Mouse (Mus musculus): ENCODE data around the gene Awat2. TPM values are rescaled to one million over a fixed set of nuclear protein-coding genes. Genes with fewer than 3 reads are reported as not detected.
"Not testable (repeated sequence)": the region's sequence is repeated elsewhere in the genome, so short reads cannot be mapped to it uniquely, and the experiment has no call there.

Awat2 gene
- total RNA-seq (2014; rRNA removed) (0.46 TPM in 1 of 2 replicates, not detected in the other), polyA plus RNA-seq (2015; fragmentation: Nextera tagmentation; extraction: Ambion mirVana) (0.06 and 0.16 TPM in 2 replicates)

- H3K4me1 ChIP-seq (ENCODE audit: insufficient read depth); ATAC-seq; H3K9me3 ChIP-seq (ENCODE audit: low read length); H3K9ac ChIP-seq; H3K27me3 ChIP-seq (ENCODE audit: insufficient read depth, low read length); H3K27ac ChIP-seq (ENCODE audit: low read depth, low read length); H3K4me3 ChIP-seq (ENCODE audit: low read depth, low read length); H3K36me3 ChIP-seq (ENCODE audit: insufficient read depth); H3K4me2 ChIP-seq (ENCODE audit: low read depth); DNase-seq: not testable (repeated sequence)
- WGBS = 90% methylated on average over 2 of the region's 2 CpGs
Measured at GRCm38 (mm10) chrX:100442617-100443016, at the start of gene Awat2. Gene Awat2, minus strand, starts transcription at chrX:100442717.

- H3K4me1 ChIP-seq (ENCODE audit: insufficient read depth) = no peaks in the 10 kb centered on the region
- H3K9me3 ChIP-seq (ENCODE audit: low read length) = no peaks in the 10 kb centered on the region
- no peaks in the 10 kb centered on the region; the same call in 1 of the 2 replicates for H3K27me3 ChIP-seq (ENCODE audit: insufficient read depth, low read length)
- H3K9ac ChIP-seq = no peak overlapping the region
- DNase-seq (peak; percentile 59), ATAC-seq (peak; percentile 88)
- 43% methylated on average over 3 of the region's 3 CpGs for WGBS
- H3K4me2 ChIP-seq (ENCODE audit: low read depth) = no peak overlapping the region
- H3K27ac ChIP-seq (ENCODE audit: low read depth, low read length) = no peak overlapping the region
- H3K4me3 ChIP-seq (ENCODE audit: low read depth, low read length) = no peak overlapping the region
- H3K36me3 ChIP-seq (ENCODE audit: insufficient read depth) = no peaks in the 10 kb centered on the region
- TF ChIP-seq CTCF (IDR thresholded peaks at IDR 0.05; ENCODE audit: low read depth) = peak; percentile 69
Measured at GRCm38 (mm10) chrX:100480317-100480716, 37.8 kb upstream of the Awat2 start.

- H3K4me3 ChIP-seq (ENCODE audit: low read depth, low read length) = no peak overlapping the region
- no peak overlapping the region for H3K27ac ChIP-seq (ENCODE audit: low read depth, low read length)
- DNase-seq (no peak), ATAC-seq (no peak)
- 66% methylated on average over 4 of the region's 4 CpGs for WGBS
- H3K9me3 ChIP-seq (ENCODE audit: low read length) = no peaks in the 10 kb centered on the region
- no peaks in the 10 kb centered on the region for H3K36me3 ChIP-seq (ENCODE audit: insufficient read depth)
- H3K27me3 ChIP-seq (ENCODE audit: insufficient read depth, low read length) = no peaks in the 10 kb centered on the region
- no peak overlapping the region for H3K4me2 ChIP-seq (ENCODE audit: low read depth)
- no peak for TF ChIP-seq CTCF (IDR thresholded peaks at IDR 0.05; ENCODE audit: low read depth)
- no peak overlapping the region for H3K9ac ChIP-seq
- H3K4me1 ChIP-seq (ENCODE audit: insufficient read depth) = no peaks in the 10 kb centered on the region
Measured at GRCm38 (mm10) chrX:100475569-100476223, 33.2 kb upstream of the Awat2 start.

GRCm38 (mm10) chrX:100471491-100471890, 29.0 kb upstream of the Awat2 start:
- Histone ChIP-seq H3K4me2 (ENCODE audit: low read depth) (no peak overlapping the region), H3K4me1 (ENCODE audit: insufficient read depth) (no peaks in the 10 kb centered on the region), H3K27ac (ENCODE audit: low read depth, low read length) (no peak overlapping the region), H3K9me3 (ENCODE audit: low read length) (no peaks in the 10 kb centered on the region), H3K36me3 (ENCODE audit: insufficient read depth) (no peaks in the 10 kb centered on the region), H3K27me3 (ENCODE audit: insufficient read depth, low read length) (no peaks in the 10 kb centered on the region), H3K4me3 (ENCODE audit: low read depth, low read length) (no peak overlapping the region), H3K9ac (no peak overlapping the region)
- ATAC-seq (no peak), DNase-seq (no peak)
- WGBS = 77% methylated on average over 3 of the region's 3 CpGs
- no peak for TF ChIP-seq CTCF (IDR thresholded peaks at IDR 0.05; ENCODE audit: low read depth)

- Histone ChIP-seq H3K4me2 (ENCODE audit: low read depth) (no peak overlapping the region), H3K27me3 (ENCODE audit: insufficient read depth, low read length) (no peaks in the 10 kb centered on the region), H3K9ac (no peak overlapping the region), H3K36me3 (ENCODE audit: insufficient read depth) (no peaks in the 10 kb centered on the region), H3K4me1 (ENCODE audit: insufficient read depth) (no peaks in the 10 kb centered on the region), H3K27ac (ENCODE audit: low read depth, low read length) (no peak overlapping the region), H3K4me3 (ENCODE audit: low read depth, low read length) (no peak overlapping the region), H3K9me3 (ENCODE audit: low read length) (no peaks in the 10 kb centered on the region)
- ATAC-seq (no peak), DNase-seq (no peak)
- no peak for TF ChIP-seq CTCF (IDR thresholded peaks at IDR 0.05; ENCODE audit: low read depth)
- WGBS = 88% methylated on average over 3 of the region's 3 CpGs
Measured at GRCm38 (mm10) chrX:100470126-100470525, 27.6 kb upstream of the Awat2 start.

- no peaks in the 10 kb centered on the region for H3K36me3 ChIP-seq (ENCODE audit: insufficient read depth)
- H3K9ac ChIP-seq = no peak overlapping the region
- no peaks in the 10 kb centered on the region for H3K9me3 ChIP-seq (ENCODE audit: low read length)
- no peaks in the 10 kb centered on the region for H3K27me3 ChIP-seq (ENCODE audit: insufficient read depth, low read length)
- DNase-seq (no peak), ATAC-seq (no peak)
- no peaks in the 10 kb centered on the region for H3K4me1 ChIP-seq (ENCODE audit: insufficient read depth)
- 74% methylated on average over 4 of the region's 4 CpGs for WGBS
- TF ChIP-seq CTCF (IDR thresholded peaks at IDR 0.05; ENCODE audit: low read depth) = no peak
- H3K27ac ChIP-seq (ENCODE audit: low read depth, low read length) = no peak overlapping the region
- H3K4me2 ChIP-seq (ENCODE audit: low read depth) = no peak overlapping the region
- H3K4me3 ChIP-seq (ENCODE audit: low read depth, low read length) = no peak overlapping the region
Measured at GRCm38 (mm10) chrX:100468047-100468446, 25.5 kb upstream of the Awat2 start.

- DNase-seq (no peak), ATAC-seq (no peak)
- H3K4me1 ChIP-seq (ENCODE audit: insufficient read depth) = no peaks in the 10 kb centered on the region
- no peak overlapping the region for H3K4me3 ChIP-seq (ENCODE audit: low read depth, low read length)
- no peak overlapping the region for H3K27ac ChIP-seq (ENCODE audit: low read depth, low read length)
- 87% methylated on average over 7 of the region's 7 CpGs for WGBS
- H3K36me3 ChIP-seq (ENCODE audit: insufficient read depth) = no peaks in the 10 kb centered on the region
- H3K27me3 ChIP-seq (ENCODE audit: insufficient read depth, low read length) = no peaks in the 10 kb centered on the region
- no peaks in the 10 kb centered on the region for H3K9me3 ChIP-seq (ENCODE audit: low read length)
- TF ChIP-seq CTCF (IDR thresholded peaks at IDR 0.05; ENCODE audit: low read depth) = no peak
- H3K4me2 ChIP-seq (ENCODE audit: low read depth) = no peak overlapping the region
- no peak overlapping the region for H3K9ac ChIP-seq
Measured at GRCm38 (mm10) chrX:100443532-100443931, 1.0 kb upstream of the Awat2 start.

All from forebrain, postnatal 0 days (tissue).